Mouse (Mus musculus) limb, embryonic 13.5 days (tissue): ENCODE results near the gene Polm. TPM values are rescaled to one million over a fixed set of nuclear protein-coding genes. Genes with fewer than 3 reads are reported as not detected.

Experiments used
- ATAC-seq: fragments of 200-750 bp; cut with Nextera tagmentation; 2 replicates; pipeline ENCODE4 v1.8.0; 2017; ENCODE audit warnings: low read depth, moderate number of reproducible peaks, moderate TSS enrichment; ENCODE audit not compliant: low FRiP score
- H3K27ac ChIP-seq: fragments of 300-500 bp; sonication (generic); 2 replicates; pipeline ENCODE4 v1.5.1; 2015; ENCODE audit warnings: inconsistent platforms, mild to moderate bottlenecking, moderate library complexity
- H3K27me3 ChIP-seq: fragments of 300-500 bp; sonication (generic); 2 replicates; pipeline ENCODE4 v1.6.1; 2015; ENCODE audit warnings: mild to moderate bottlenecking, inconsistent platforms
- H3K36me3 ChIP-seq: fragments of 300-500 bp; sonication (generic); 2 replicates; pipeline ENCODE4 v1.6.1; 2015; ENCODE audit warnings: inconsistent platforms, mild to moderate bottlenecking, moderate library complexity
- H3K4me1 ChIP-seq: fragments of 300-500 bp; sonication (generic); 2 replicates; pipeline ENCODE4 v1.6.1; 2015; ENCODE audit warnings: inconsistent platforms
- H3K4me2 ChIP-seq: fragments of 300-500 bp; sonication (generic); replicated peaks from 2 replicates; pipeline ENCODE4 v1.6.1; 2015; ENCODE audit warnings: inconsistent platforms, mild to moderate bottlenecking, moderate library complexity
- H3K4me3 ChIP-seq: fragments of 300-500 bp; sonication (generic); 2 replicates; pipeline ENCODE4 v1.5.1; 2015; ENCODE audit warnings: moderate library complexity, mild to moderate bottlenecking, inconsistent platforms
- H3K9ac ChIP-seq: fragments of 300-500 bp; sonication (generic); 2 replicates; pipeline ENCODE4 v1.6.1; 2015; ENCODE audit warnings: mild to moderate bottlenecking, inconsistent platforms
- H3K9me3 ChIP-seq: fragments of 300-500 bp; sonication (generic); 2 replicates; pipeline ENCODE4 v1.6.1; 2016; ENCODE audit warnings: inconsistent platforms
- WGBS: fragments of 180-500 bp; shearing (Covaris S2); methylation state at CpG from one replicate; pipeline ENCODE4 v1.1.7; 2015; 5-methylcytosine and 5-hydroxymethylcytosine counted together
- polyA plus RNA-seq: library from polyadenylated mRNA; unstranded; fragments of >200 nt; fragmentation: Nextera tagmentation; extraction: Ambion mirVana; gene quantifications from 2 replicates; pipeline ENCODE4 v1.2.1, GENCODE M21; 2015

Polm gene
- polyA plus RNA-seq, 1 experiment from 2014 or later = 10.5 TPM

DNA sequence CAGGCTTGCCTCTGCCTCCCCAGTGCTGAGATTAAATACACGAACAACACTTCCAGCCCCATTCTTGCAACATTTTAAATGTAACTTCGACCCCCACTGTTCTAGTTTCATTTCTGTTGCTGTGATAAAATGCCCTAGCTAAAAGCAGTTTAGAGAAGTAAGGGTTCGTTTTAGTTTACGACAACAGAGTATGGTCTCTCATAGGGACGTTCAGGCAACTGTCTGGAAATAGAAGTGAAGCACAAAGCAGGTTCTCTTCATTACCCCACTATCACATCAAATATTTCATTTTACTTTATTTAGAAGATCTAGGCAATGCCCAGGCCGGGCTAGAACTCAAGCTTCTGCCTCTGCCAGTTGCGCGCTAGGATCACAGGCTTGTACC lies 50.2 kb downstream of the Polm start:
- no peaks in the 10 kb centered on the region for H3K27me3 ChIP-seq
- ATAC-seq = no peak
- peak overlapping the region; percentile 86; the same call in 1 of the 2 replicates for H3K27ac ChIP-seq
- H3K4me1 ChIP-seq = peaks cover 24% of the 10 kb centered on the region
- peak overlapping the region; percentile 78 for H3K4me3 ChIP-seq
- H3K9ac ChIP-seq = peak overlapping the region; percentile 85
- H3K36me3 ChIP-seq = peaks cover 12% of the 10 kb centered on the region
- peak overlapping the region; percentile 90 for H3K4me2 ChIP-seq
- no peaks in the 10 kb centered on the region for H3K9me3 ChIP-seq
- WGBS = 31% methylated on average over 8 of the region's 8 CpGs

DNA sequence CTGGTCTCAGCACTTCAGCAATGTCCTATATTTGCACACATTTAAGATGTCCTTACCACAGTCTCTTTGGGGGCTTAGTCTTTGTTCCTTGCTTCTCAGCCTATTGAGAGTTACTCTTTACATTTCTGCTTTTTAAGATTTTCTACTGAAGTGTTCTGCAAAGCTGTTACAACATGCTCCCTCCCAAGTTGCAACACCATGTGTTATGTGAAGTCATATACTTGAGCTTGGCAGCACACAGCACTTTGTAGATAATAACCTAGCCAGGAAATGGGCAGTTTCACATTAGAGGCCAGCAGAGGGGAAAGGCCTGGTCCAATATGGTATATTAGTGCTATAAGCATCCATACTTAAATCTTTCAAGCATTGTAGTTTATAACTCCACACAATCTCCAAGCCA lies 52.1 kb downstream of the Polm start:
- H3K27me3 ChIP-seq = no peaks in the 10 kb centered on the region
- H3K27ac ChIP-seq = no peak overlapping the region
- no peak overlapping the region for H3K4me2 ChIP-seq
- H3K4me3 ChIP-seq = no peak overlapping the region
- H3K4me1 ChIP-seq = peaks cover 24% of the 10 kb centered on the region
- H3K36me3 ChIP-seq = peaks cover 7% of the 10 kb centered on the region
- no peak for ATAC-seq
- H3K9ac ChIP-seq = no peak overlapping the region
- no peaks in the 10 kb centered on the region for H3K9me3 ChIP-seq

DNA sequence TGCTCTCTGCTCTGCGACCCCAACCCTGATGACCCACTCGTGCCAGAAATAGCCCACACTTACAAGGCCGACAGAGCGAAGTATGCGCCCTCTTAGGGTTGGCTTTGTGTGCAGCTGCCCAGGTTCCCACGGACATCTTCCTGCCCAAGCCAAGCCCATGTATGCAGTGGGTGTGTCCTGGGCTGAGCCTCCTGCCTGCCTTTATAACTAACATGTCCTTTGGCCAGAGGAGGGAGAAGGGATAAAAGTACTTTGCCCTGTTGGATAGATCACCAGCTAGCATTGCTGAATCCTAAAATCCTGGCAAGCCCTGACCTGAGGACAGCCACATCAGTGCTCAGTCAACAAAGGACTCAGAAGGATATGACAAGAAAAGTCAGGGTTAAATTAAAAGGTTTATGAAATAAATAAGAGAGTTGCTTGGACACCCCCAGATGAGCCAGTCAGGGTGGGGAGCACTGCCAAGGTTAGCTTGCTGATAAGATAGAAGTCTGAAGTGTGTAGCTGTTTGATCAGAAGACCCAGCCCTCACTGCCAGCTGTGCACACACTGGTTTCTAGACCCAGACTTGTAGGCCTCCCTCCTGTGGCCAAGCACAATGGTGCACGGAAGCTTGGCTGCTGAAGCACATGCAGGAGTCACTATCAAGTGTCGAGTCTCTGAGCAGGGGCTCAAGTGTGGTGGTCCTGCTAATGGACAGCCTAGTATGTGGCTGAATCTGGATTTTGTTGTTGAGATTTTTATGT lies 55.4 kb downstream of the Polm start:
- Histone ChIP-seq H3K36me3 (peaks cover 9% of the 10 kb centered on the region; the same call in 1 of the 2 replicates), H3K4me2 (no peak overlapping the region), H3K27me3 (no peaks in the 10 kb centered on the region), H3K9me3 (no peaks in the 10 kb centered on the region), H3K4me1 (peaks cover 6% of the 10 kb centered on the region), H3K9ac (no peak overlapping the region), H3K27ac (no peak overlapping the region), H3K4me3 (no peak overlapping the region)
- ATAC-seq = no peak
- WGBS = 71% methylated on average over 8 of the region's 8 CpGs

DNA sequence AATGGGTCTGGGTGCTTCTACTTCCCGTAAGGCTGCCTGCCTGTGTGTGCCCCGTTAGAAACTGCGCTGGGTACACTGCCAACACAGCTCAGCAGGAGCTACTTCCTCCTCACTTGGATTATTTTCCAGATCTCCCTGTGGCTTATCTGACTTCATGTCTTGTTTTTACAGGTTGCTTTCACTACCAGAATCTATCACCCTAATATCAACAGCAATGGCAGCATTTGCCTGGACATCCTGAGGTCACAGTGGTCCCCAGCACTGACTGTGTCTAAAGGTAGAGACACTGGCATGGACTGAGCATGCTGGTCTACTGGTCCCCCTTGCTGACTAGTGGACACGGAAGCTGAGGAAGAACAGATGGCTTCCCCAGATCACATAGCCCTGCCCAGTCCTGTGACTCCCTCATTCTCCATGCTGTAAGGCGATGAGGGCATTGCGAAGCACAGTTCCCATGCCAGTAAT lies 57.7 kb downstream of the Polm start:
- Histone ChIP-seq H3K27me3 (no peaks in the 10 kb centered on the region), H3K9ac (no peak overlapping the region), H3K36me3 (peaks cover 9% of the 10 kb centered on the region; the same call in 1 of the 2 replicates), H3K27ac (no peak overlapping the region), H3K9me3 (no peaks in the 10 kb centered on the region), H3K4me2 (no peak overlapping the region), H3K4me1 (no peaks in the 10 kb centered on the region), H3K4me3 (no peak overlapping the region)
- ATAC-seq = no peak
- WGBS = 92% methylated on average over 6 of the region's 6 CpGs

DNA sequence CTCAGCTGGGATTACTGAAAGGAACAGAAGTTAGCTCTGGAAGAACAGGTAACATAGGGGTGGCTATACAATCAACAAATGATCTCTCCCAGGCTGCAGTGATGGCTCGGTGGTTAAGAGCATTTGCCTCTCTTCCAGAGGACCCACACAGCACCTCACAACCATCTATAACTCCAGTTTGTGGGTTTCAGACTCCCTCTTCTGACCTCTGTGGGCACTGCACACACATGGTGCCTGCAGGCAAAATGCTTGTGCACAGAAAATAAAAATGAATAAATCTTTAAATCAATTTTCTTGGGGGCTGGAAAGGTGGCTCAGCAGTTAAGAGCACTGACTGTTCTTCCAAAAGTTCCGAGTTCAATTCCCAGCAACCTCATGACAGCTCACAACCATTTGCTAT lies 59.3 kb downstream of the Polm start:
- H3K27ac ChIP-seq = no peak overlapping the region
- 78% methylated on average over 2 of the region's 2 CpGs for WGBS
- ATAC-seq = no peak
- no peak overlapping the region for H3K9ac ChIP-seq
- H3K27me3 ChIP-seq = no peaks in the 10 kb centered on the region
- peaks cover 10% of the 10 kb centered on the region; the same call in 1 of the 2 replicates for H3K36me3 ChIP-seq
- no peaks in the 10 kb centered on the region for H3K4me1 ChIP-seq
- H3K4me3 ChIP-seq = no peak overlapping the region
- no peak overlapping the region for H3K4me2 ChIP-seq
- H3K9me3 ChIP-seq = no peaks in the 10 kb centered on the region

Other genes starting within 250 kb of the Polm start
- 171 and 175 TPM in 2 replicates for gene Mrps24, start 122.3 kb downstream of the Polm start, polyA plus RNA-seq
- 27.1 and 29.2 TPM in 2 replicates for gene Urgcp, start 75.6 kb downstream of the Polm start, polyA plus RNA-seq
- 123 and 126 TPM in 2 replicates for gene Dbnl, start 49.5 kb downstream of the Polm start, polyA plus RNA-seq
- 57.5 and 63.3 TPM in 2 replicates for gene Pgam2, start 34.3 kb downstream of the Polm start, polyA plus RNA-seq
- gene Aebp1, start 23.9 kb upstream of the Polm start, polyA plus RNA-seq = 36.8 and 38.1 TPM in 2 replicates
- 125 and 137 TPM in 2 replicates for gene Pold2, start 40.3 kb upstream of the Polm start, polyA plus RNA-seq
- gene Myl7, start 60.8 kb upstream of the Polm start, polyA plus RNA-seq = 0.80 TPM in 1 of 2 replicates, not detected in the other
- gene Gck, start 112.1 kb upstream of the Polm start, polyA plus RNA-seq = 1.5 and 2.8 TPM in 2 replicates
- gene Ykt6, start 117.7 kb upstream of the Polm start, polyA plus RNA-seq = 64.4 and 66.6 TPM in 2 replicates
- 1.6 and 1.7 TPM in 2 replicates for gene Camk2b, start 228.3 kb upstream of the Polm start, polyA plus RNA-seq